Mouse (Mus musculus): ENCODE measurements around the gene Osmr.

DNA sequence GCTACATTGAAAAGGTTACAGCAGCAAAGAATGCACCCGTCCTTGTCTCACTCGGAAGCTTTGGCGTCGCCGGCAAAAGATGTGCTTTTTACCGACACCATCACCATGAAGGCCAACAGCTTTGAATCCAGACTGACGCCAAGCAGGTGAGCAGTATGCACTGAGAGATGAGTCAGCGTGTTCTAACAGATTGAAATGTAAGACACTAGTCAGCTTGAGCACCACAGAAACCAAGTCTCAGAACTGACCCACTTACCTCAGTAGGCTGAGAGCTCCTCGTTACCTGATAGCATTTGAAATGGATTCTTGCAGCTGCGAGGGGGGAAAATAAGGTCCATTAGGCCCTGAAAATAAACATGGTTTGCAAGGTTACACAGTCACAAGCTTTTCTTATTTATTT, 87.5 kb downstream of the Osmr start:
- no peak for TF ChIP-seq CTCF (IDR thresholded peaks at IDR 0.05; ENCODE audit: control insufficient read depth, insufficient read depth, low read length)
- no peak for TF ChIP-seq POLR2A (IDR thresholded peaks at IDR 0.05; ENCODE audit: borderline replicate concordance, control insufficient read depth, low read depth, low read length)

Measured in bone marrow, adult 2 months (tissue).